Mouse (Mus musculus) cortical plate, adult 2 months (tissue): Measurements from ENCODE around the gene Sco1. TPM values are rescaled to one million over a fixed set of nuclear protein-coding genes. Genes with fewer than 3 reads are reported as not detected.

Source experiments
- H3K27ac ChIP-seq: fragments of 200-500 bp; 2 replicates; pipeline ENCODE4 v1.5.1; 2012; ENCODE audit warnings: low read length, control low read depth, inconsistent platforms; ENCODE audit not compliant: insufficient read depth
- H3K4me1 ChIP-seq: fragments of 200-500 bp; 2 replicates; pipeline ENCODE4 v1.6.1; 2011; ENCODE audit warnings: low read length; ENCODE audit not compliant: control insufficient read depth, insufficient read depth
- H3K4me3 ChIP-seq: fragments of 200-500 bp; 2 replicates; pipeline ENCODE4 v1.5.1; 2011; ENCODE audit warnings: mild to moderate bottlenecking, low read length, control low read depth; ENCODE audit not compliant: insufficient read depth
- CTCF ChIP-seq: fragments of 200-500 bp; IDR thresholded peaks from 2 replicates; pipeline ENCODE4 v1.5.1; 2011; ENCODE audit warnings: mild to moderate bottlenecking, control low read depth, low read length; ENCODE audit not compliant: insufficient read depth; ENCODE audit errors: extremely low read depth
- POLR2A ChIP-seq: fragments of 200-500 bp; IDR thresholded peaks from 2 replicates; pipeline ENCODE4 v1.6.1; 2011; ENCODE audit warnings: mild to moderate bottlenecking, low read length, control low read depth; ENCODE audit not compliant: insufficient read depth; ENCODE audit errors: extremely low read depth
- polyA plus RNA-seq: library from polyadenylated mRNA; depleted of rRNA; stranded (reverse); fragments of >200 nt; gene quantifications from 2 replicates; pipeline ENCODE4 v1.2.3, GENCODE M21; 2012; rRNA removed

The Sco1 gene
- polyA plus RNA-seq, 1 experiment = 6.0 TPM

DNA sequence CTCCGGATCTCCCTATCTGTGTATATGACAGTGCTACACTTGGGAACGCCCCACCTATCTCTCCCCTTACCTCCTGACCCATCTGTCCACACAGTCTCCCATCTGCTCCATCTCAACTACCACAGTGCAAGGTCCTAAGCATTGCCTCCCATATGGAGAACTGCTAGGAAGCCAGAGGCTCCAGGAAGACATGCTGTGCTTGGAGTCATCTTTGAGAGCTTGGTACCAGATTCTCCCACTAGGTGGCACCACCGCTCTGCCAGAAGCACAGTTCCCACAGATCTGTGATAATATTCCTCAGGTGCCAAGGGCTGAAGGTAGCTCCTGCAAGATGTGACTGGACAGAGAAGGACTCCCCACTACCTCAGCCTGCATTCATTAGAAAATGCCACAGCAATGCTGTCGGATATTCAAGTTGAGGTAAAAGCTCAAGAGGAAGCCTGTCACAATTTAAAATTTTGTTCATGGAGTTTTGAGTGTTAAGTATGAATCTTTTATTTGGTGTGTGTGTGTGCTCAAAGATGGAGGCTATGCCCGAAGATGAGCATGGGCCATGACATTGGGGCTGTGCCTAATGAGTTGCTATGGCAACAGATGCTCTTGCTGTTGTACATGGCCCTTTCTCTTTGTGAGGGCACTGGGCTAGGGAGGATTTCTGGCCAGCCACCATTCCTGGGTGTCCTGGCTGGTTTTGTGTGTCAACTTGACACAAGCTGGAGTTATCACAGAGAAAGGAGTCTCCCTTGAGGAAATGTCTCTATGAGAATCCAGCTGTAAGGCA lies 57.9 kb downstream of the Sco1 start:
- no peaks in the 10 kb centered on the region for H3K4me1 ChIP-seq
- no peak overlapping the region for H3K27ac ChIP-seq
- peak; percentile 96 for TF ChIP-seq CTCF
- no peak for TF ChIP-seq POLR2A
- no peak overlapping the region for H3K4me3 ChIP-seq

DNA sequence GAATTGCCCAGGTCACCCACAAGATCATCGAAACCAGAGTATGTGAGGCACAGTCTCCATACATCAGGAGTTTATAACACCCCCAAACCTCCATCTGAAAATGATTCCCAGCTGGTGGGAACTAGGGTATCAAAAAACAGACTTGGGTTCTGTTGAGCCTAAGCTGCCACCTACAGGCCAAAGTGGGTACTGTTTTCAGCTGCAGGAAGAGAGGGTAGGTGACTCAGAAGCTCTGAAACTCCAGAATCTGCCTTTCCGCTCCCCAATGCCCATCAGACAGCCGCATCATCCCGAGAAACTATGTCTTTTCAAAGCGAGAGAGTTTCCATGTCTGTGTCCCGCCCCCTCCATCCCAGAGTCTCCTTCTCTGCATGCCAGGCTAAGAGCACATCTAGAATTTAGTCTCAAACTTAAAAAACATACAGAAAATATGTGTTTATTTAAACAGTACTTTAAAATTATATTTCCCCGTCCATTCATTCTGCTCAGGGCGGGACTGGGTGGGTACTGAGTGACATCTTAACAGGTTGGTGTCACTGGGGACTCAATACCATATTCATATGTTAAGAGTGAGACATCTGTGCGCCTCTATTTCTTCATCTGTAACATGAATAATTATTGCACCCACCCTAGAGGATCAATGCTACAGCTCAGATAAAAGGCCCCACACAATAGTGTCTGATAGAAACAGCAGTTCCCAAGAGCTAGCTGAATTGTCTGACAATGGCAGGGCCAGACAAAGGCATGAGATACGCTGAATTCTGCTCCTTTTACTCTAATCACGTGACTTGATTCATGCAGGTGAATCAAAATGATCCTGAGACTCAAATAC lies 59.8 kb downstream of the Sco1 start:
- TF ChIP-seq POLR2A (no peak), CTCF (peak; percentile 74)

DNA sequence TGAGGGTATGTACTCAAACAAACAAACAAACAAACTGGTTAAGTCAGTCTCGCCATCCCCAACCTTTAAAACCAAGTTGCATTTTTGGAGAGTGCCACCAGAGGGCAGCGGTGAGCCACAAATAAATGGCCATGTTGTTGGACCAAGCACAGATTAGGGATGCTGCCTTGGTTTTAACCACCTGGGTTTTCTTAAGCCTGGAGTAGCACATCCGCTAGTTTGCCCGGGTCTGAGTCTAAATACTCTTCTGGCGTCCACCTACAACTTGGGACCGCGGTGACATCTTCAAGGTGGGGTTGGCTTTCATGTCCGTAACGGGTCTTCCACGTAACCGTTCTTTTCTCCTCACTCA lies 60.4 kb downstream of the Sco1 start:
- no peak for TF ChIP-seq POLR2A
- TF ChIP-seq CTCF = peak; percentile 93
- Histone ChIP-seq H3K4me3 (no peak overlapping the region), H3K4me1 (no peaks in the 10 kb centered on the region), H3K27ac (no peak overlapping the region)

More for the DNA sequence above, 59.8 kb downstream of the Sco1 start:
- no peak overlapping the region for H3K4me3 ChIP-seq
- no peaks in the 10 kb centered on the region for H3K4me1 ChIP-seq
- H3K27ac ChIP-seq = no peak overlapping the region

DNA sequence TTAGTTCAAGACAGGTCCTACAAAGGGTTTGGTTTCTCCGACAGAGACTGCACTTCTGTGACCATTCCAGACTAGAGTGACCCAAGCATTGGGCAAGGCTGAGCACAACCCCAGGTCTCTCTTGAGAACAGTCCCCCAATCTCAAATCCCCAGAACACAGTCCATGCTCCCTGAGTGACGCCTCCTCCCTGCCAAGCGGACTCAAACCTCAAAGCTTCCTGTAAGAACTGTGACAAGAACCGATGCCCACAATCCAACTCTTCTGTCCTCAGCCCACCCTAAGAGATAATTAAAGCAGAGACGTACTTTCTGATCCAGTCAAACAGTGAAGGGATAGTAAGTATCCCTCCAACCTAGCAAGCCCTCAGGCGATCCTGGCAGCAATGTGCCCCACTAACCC lies 60.9 kb downstream of the Sco1 start:
- Histone ChIP-seq H3K4me1 (no peaks in the 10 kb centered on the region), H3K27ac (no peak overlapping the region), H3K4me3 (no peak overlapping the region)
- TF ChIP-seq CTCF = no peak

DNA sequence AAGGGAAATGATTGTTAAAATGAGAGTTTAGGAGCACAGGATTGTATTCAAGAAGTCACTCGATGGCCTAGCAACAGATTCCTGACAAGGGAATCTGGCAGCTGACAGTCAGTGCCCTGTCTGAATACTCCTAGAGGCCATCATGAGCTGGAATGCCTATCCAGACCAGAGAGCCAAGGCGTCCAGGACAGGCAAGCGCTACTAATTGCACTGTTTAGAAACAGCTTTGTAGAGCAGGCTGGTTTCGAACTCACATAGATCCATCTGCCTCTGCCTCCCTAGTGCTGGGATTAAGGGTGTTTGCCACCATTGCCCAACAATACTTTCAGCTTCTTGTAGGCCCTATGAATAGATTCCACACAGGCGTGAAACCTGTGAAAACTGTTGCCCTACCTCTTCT lies 61.8 kb downstream of the Sco1 start:
- no peak overlapping the region for H3K4me3 ChIP-seq
- TF ChIP-seq POLR2A (no peak), CTCF (no peak)
- H3K4me1 ChIP-seq = no peaks in the 10 kb centered on the region
- no peak overlapping the region for H3K27ac ChIP-seq

DNA sequence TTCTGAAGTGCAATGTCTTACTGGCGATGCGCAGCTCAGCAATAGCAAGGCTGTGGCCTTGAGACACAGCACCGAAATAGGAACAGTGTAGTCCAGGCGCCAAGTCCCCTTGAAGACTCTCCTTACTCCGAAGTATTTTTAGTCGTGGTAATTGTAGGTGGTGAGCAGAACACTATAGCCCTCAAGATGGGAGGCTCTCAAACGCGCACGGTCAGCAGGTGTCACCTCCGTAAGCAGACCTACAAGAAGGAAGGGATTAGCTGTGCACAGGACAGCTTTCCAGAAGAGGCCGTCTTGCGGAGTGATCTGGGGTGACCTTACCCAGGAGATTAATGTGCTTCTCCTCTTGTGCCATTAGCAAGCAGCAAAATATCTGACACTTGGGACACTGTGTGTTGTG lies 62.4 kb downstream of the Sco1 start:
- H3K4me3 ChIP-seq = no peak overlapping the region
- TF ChIP-seq CTCF = no peak
- TF ChIP-seq POLR2A = no peak
- no peaks in the 10 kb centered on the region for H3K4me1 ChIP-seq
- H3K27ac ChIP-seq = no peak overlapping the region

Other genes starting within 250 kb of the Sco1 start
- 0.17 and 0.38 TPM in 2 replicates for gene Pirt, start 140.7 kb upstream of the Sco1 start, polyA plus RNA-seq
- not detected in 2 replicates for gene Tmem238l, start 96.0 kb upstream of the Sco1 start, polyA plus RNA-seq
- 0.98 and 1.0 TPM in 2 replicates for gene Tmem220, start 27.5 kb upstream of the Sco1 start, polyA plus RNA-seq
- 24.0 and 30.3 TPM in 2 replicates for gene Adprm, start 76 bp upstream of the Sco1 start, polyA plus RNA-seq
- 1.4 and 2.0 TPM in 2 replicates for gene Myh3, start 25.6 kb downstream of the Sco1 start, polyA plus RNA-seq
- gene Myh2, start 118.4 kb downstream of the Sco1 start, polyA plus RNA-seq = 0.44 and 0.47 TPM in 2 replicates
- 0.23 and 0.32 TPM in 2 replicates for gene Myh1, start 147.4 kb downstream of the Sco1 start, polyA plus RNA-seq
- 0.15 and 0.21 TPM in 2 replicates for gene Myh4, start 185.4 kb downstream of the Sco1 start, polyA plus RNA-seq
- 0.06 and 0.17 TPM in 2 replicates for gene Myh8, start 224.5 kb downstream of the Sco1 start, polyA plus RNA-seq